Mouse (Mus musculus) embryonic facial prominence, embryonic 14.5 days (tissue): ENCODE measurements at regions not wholly inside any gene's neighbourhood (a gene's known extent, or its start where the extent isn't known, plus 50 kb on each side); places are given as distances from the start of the nearest gene placed in this dataset.
A peak's percentile ranks its signal among the peaks of the same experiment; 100 is the strongest.

Source experiments
- ATAC-seq: fragments of 200-750 bp; cut with Nextera tagmentation; 2 replicates; pipeline ENCODE4 v1.8.0; 2017; ENCODE audit warnings: low read depth, moderate number of reproducible peaks, moderate TSS enrichment
- DNase-seq: peaks from one replicate; pipeline ENCODE4 v3.0.0-alpha.2; 2015; ENCODE audit warnings: low spot score
- H3K27ac ChIP-seq: fragments of 300-500 bp; sonication (generic); replicated peaks from 2 replicates; pipeline ENCODE4 v1.5.1; 2014; ENCODE audit warnings: low read depth, mild to moderate bottlenecking, low read length, moderate library complexity
- H3K27me3 ChIP-seq: fragments of 300-500 bp; sonication (generic); replicated peaks from 2 replicates; pipeline ENCODE4 v1.6.1; 2014; ENCODE audit warnings: low read length; ENCODE audit not compliant: control insufficient read depth, insufficient read depth
- H3K36me3 ChIP-seq: fragments of 300-500 bp; sonication (generic); 2 replicates; pipeline ENCODE4 v1.6.1; 2014; ENCODE audit warnings: low read length, mixed read lengths; ENCODE audit not compliant: control insufficient read depth, insufficient read depth
- H3K4me1 ChIP-seq: fragments of 300-500 bp; sonication (generic); 2 replicates; pipeline ENCODE4 v1.6.1; 2014; ENCODE audit warnings: antibody characterized with exemption, low read length; ENCODE audit not compliant: control insufficient read depth, insufficient read depth
- H3K4me2 ChIP-seq: fragments of 300-500 bp; sonication (generic); 2 replicates; pipeline ENCODE4 v1.6.1; 2014; ENCODE audit warnings: low read depth, mild to moderate bottlenecking, low read length, moderate library complexity, mixed read lengths
- H3K4me3 ChIP-seq: fragments of 300-500 bp; sonication (generic); 2 replicates; pipeline ENCODE4 v1.5.1; 2014; ENCODE audit warnings: low read depth, mild to moderate bottlenecking, low read length
- H3K9ac ChIP-seq: fragments of 300-500 bp; sonication (generic); 2 replicates; pipeline ENCODE4 v1.6.1; 2014; ENCODE audit warnings: low read depth, mild to moderate bottlenecking, low read length, moderate library complexity, mixed read lengths
- H3K9me3 ChIP-seq: fragments of 300-500 bp; sonication (generic); 2 replicates; pipeline ENCODE4 v1.6.1; 2016; ENCODE audit warnings: low read length; ENCODE audit not compliant: control insufficient read depth
- WGBS: fragments of 180-500 bp; shearing (Covaris S2); extraction: QIAGEN DNeasy Blood & Tissue Kit; methylation state at CpG from one replicate; pipeline ENCODE4 v1.1.7; 2014; 5-methylcytosine and 5-hydroxymethylcytosine counted together

GRCm38 (mm10) chr15:50005142-50005541, 3879.6 kb upstream of the Gm7489 start:
- no peaks in the 10 kb centered on the region for H3K36me3 ChIP-seq
- H3K4me2 ChIP-seq: no peak overlapping the region
- no peaks in the 10 kb centered on the region for H3K27me3 ChIP-seq
- WGBS: 87% methylated on average over 1 of the region's 1 CpGs
- no peaks in the 10 kb centered on the region for H3K4me1 ChIP-seq
- no peak overlapping the region for H3K27ac ChIP-seq
- H3K9me3 ChIP-seq: no peaks in the 10 kb centered on the region
- ATAC-seq (no peak), DNase-seq (no peak)
- H3K9ac ChIP-seq: no peak overlapping the region
- H3K4me3 ChIP-seq: no peak overlapping the region

- no peaks in the 10 kb centered on the region for H3K4me1 ChIP-seq
- no peak overlapping the region for H3K4me2 ChIP-seq
- no peak overlapping the region for H3K27ac ChIP-seq
- H3K36me3 ChIP-seq: no peaks in the 10 kb centered on the region
- no peaks in the 10 kb centered on the region for H3K9me3 ChIP-seq
- no peaks in the 10 kb centered on the region for H3K27me3 ChIP-seq
- no peak overlapping the region for H3K9ac ChIP-seq
- ATAC-seq (no peak), DNase-seq (no peak)
- no peak overlapping the region for H3K4me3 ChIP-seq
Observed at GRCm38 (mm10) chr15:50046653-50047052, 3838.1 kb upstream of the Gm7489 start.

GRCm38 (mm10) chr15:50053468-50053867, 3831.2 kb upstream of the Gm7489 start:
- Histone ChIP-seq H3K9me3 (no peaks in the 10 kb centered on the region), H3K9ac (no peak overlapping the region), H3K27me3 (no peaks in the 10 kb centered on the region), H3K4me2 (no peak overlapping the region), H3K36me3 (no peaks in the 10 kb centered on the region), H3K27ac (no peak overlapping the region), H3K4me3 (no peak overlapping the region), H3K4me1 (peaks cover 8% of the 10 kb centered on the region)
- ATAC-seq: peak; percentile 41; the same call in 1 of the 2 replicates
- peak; percentile 64 for DNase-seq
- 70% methylated on average over 2 of the region's 2 CpGs for WGBS

- ATAC-seq (0 out of 2 replicates have a peak, but pooled peaks have one; percentile 18), DNase-seq (peak; percentile 36)
- Histone ChIP-seq H3K4me2 (no peak overlapping the region), H3K36me3 (no peaks in the 10 kb centered on the region), H3K4me3 (no peak overlapping the region), H3K27me3 (no peaks in the 10 kb centered on the region), H3K9me3 (no peaks in the 10 kb centered on the region), H3K4me1 (peaks cover 8% of the 10 kb centered on the region), H3K9ac (no peak overlapping the region), H3K27ac (no peak overlapping the region)
- WGBS: 41% methylated on average over 6 of the region's 6 CpGs
Observed at GRCm38 (mm10) chr15:50053892-50054291, 3830.8 kb upstream of the Gm7489 start.

GRCm38 (mm10) chr15:50078246-50078645, 3806.5 kb upstream of the Gm7489 start:
- DNase-seq (no peak), ATAC-seq (no peak)
- H3K4me2 ChIP-seq: no peak overlapping the region
- no peaks in the 10 kb centered on the region for H3K27me3 ChIP-seq
- no peaks in the 10 kb centered on the region for H3K36me3 ChIP-seq
- H3K27ac ChIP-seq: no peak overlapping the region
- H3K9ac ChIP-seq: no peak overlapping the region
- WGBS: 83% methylated on average over 1 of the region's 1 CpGs
- no peak overlapping the region for H3K4me3 ChIP-seq
- no peaks in the 10 kb centered on the region for H3K4me1 ChIP-seq
- H3K9me3 ChIP-seq: no peaks in the 10 kb centered on the region

GRCm38 (mm10) chr15:50082428-50082827, 3802.3 kb upstream of the Gm7489 start:
- 86% methylated on average over 2 of the region's 2 CpGs for WGBS
- peak; percentile 34 for DNase-seq

GRCm38 (mm10) chr15:50102596-50103277, 3782.0 kb upstream of the Gm7489 start:
- ATAC-seq (no peak), DNase-seq (peak; percentile 77)
- no peak overlapping the region for H3K4me2 ChIP-seq
- no peaks in the 10 kb centered on the region for H3K9me3 ChIP-seq
- WGBS: 60% methylated on average over 5 of the region's 5 CpGs
- no peaks in the 10 kb centered on the region for H3K36me3 ChIP-seq
- H3K9ac ChIP-seq: no peak overlapping the region
- no peak overlapping the region for H3K27ac ChIP-seq
- no peaks in the 10 kb centered on the region for H3K27me3 ChIP-seq
- H3K4me1 ChIP-seq: no peaks in the 10 kb centered on the region
- H3K4me3 ChIP-seq: no peak overlapping the region

More at GRCm38 (mm10) chr15:50082428-50082827, 3802.3 kb upstream of the Gm7489 start:
- Histone ChIP-seq H3K4me2 (no peak overlapping the region), H3K9ac (no peak overlapping the region), H3K36me3 (no peaks in the 10 kb centered on the region), H3K27me3 (no peaks in the 10 kb centered on the region), H3K4me3 (no peak overlapping the region), H3K9me3 (no peaks in the 10 kb centered on the region), H3K27ac (no peak overlapping the region), H3K4me1 (no peaks in the 10 kb centered on the region)
- no peak for ATAC-seq

- no peak overlapping the region for H3K27ac ChIP-seq
- no peak for ATAC-seq
- no peak for DNase-seq
- H3K4me1 ChIP-seq: no peaks in the 10 kb centered on the region
- H3K36me3 ChIP-seq: no peaks in the 10 kb centered on the region
- H3K4me3 ChIP-seq: no peak overlapping the region
- no peak overlapping the region for H3K9ac ChIP-seq
- 68% methylated on average over 3 of the region's 3 CpGs for WGBS
- H3K27me3 ChIP-seq: no peaks in the 10 kb centered on the region
- no peak overlapping the region for H3K4me2 ChIP-seq
- no peaks in the 10 kb centered on the region for H3K9me3 ChIP-seq
Observed at GRCm38 (mm10) chr15:50108913-50109312, 3775.8 kb upstream of the Gm7489 start.

- H3K4me3 ChIP-seq: no peak overlapping the region
- no peaks in the 10 kb centered on the region for H3K4me1 ChIP-seq
- H3K27ac ChIP-seq: no peak overlapping the region
- H3K36me3 ChIP-seq: no peaks in the 10 kb centered on the region
- H3K9me3 ChIP-seq: no peaks in the 10 kb centered on the region
- H3K27me3 ChIP-seq: no peaks in the 10 kb centered on the region
- ATAC-seq: no peak
- no peak for DNase-seq
- 76% methylated on average over 3 of the region's 3 CpGs for WGBS
- no peak overlapping the region for H3K4me2 ChIP-seq
- H3K9ac ChIP-seq: no peak overlapping the region
Observed at GRCm38 (mm10) chr15:50153863-50154262, 3730.8 kb upstream of the Gm7489 start.
